Mouse (Mus musculus) urinary bladder, adult 18-20 months (tissue): ENCODE results near the gene Nkx6-1.

Experiments used
- DNase-seq, 2 experiments: peaks; one replicate each; pipeline ENCODE4 v3.0.0; 2022; ENCODE audit warnings: low spot score in 2 of 2, mixed read lengths in 2 of 2

The Nkx6-1 gene

DNA sequence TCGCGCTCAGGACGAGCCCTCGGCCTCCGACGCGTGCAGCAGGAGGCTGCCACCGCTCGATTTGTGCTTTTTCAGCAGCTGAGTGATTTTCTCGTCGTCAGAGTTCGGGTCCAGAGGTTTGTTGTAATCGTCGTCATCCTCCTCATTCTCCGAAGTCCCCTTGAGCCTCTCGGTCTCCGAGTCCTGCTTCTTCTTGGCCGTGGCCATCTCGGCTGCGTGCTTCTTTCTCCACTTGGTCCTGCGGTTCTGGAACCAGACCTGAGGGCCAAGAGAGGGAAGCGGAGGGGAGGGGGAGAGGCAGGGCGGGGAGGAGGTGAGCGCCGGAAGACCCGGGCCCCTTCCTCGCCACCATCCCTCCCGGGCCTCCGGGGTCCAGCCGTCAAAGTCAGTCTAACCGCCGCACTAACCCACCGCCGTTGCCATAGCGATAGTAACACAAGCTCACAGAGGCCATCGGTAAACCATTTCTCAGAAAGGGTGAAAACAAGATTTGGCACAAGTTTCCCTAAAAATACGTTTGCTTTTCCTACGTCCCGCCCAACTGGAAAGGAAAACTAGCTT lies 5.3 kb downstream of the Nkx6-1 start:
- DNase-seq, result no peak

GRCm38 (mm10) chr5:101658984-101659290 lies 5.9 kb downstream of the Nkx6-1 start:
- DNase-seq, result no peak

DNA sequence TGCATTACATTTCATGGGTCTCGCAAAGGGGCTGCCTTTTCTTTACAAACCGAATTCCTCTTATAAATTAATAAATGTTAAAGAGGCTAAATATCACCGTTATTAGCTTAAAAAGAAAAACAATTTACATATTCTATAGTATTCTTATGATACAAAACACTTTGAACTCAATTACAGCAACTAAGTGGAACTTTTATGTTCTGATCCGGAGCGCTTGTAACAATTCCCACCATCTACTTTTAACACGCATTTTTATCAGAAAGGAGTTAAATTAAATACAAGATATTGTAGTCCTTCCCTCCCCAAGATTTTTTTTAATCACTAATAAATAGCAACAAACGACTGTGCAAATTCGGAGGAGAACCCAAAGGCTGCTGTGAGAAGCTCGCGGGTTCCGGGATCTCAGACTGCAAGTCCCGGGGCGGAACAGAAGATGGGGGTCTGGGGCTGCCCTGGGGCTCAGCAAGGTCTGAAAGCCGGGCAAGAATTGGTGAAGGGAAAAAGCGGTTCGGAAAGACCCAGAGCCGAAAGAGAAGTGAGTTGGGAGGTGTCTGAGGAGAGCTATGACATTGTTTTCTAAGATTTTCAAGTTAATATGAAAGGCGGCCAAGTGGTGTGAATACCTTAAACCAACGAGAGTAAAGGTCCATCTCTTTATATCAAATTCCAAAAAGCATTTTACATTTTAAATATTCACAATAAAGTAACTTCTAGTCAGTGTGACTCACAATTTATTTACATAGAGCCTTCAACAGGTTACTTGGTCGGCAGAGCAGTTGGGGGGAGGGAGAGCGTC lies 6.4 kb downstream of the Nkx6-1 start:
- DNase-seq, result no peak

DNA sequence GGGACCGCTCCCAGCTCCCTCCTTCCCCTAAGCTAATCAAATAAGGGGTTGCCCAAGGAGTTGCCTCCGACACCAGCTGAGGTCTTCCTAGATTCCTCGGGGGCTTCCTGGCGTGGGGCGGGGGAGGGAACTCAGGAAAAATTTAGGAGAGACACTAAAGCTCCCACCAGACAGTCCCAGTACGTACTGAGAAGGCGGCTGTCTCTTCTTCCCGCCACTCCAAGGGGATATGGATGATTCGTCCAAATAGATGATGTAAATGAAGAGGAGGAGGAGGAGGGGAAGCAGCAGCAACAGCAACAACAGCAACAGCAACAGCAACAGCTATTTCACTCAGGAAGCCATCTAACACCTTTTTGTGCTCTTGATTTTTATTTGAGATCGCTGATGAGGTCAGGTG lies 7.1 kb downstream of the Nkx6-1 start:
- DNase-seq, result no peak

- no peak for DNase-seq
These were observed 8.7 kb downstream of the Nkx6-1 start for GRCm38 (mm10) chr5:101656107-101656506.

DNA sequence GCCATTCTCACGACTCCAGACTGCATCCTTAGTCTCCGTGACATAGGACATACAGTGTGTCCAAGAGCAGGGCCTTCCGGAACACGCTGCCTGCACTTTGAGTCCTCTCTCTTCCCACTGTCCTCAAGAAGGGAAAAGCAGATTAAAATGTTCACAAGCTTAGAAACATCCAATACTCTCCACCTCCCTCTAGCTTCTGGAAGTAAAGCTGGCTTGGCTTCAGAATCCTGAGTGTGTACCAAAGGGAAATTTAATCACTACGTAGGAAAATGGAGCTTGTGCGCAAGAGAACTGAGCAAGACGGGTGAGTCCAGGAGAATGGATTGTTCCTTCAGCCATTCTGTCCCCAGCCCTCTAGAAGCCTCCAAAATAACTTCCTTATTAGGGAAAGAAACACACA lies 9.4 kb downstream of the Nkx6-1 start:
- no peak for DNase-seq

DNA sequence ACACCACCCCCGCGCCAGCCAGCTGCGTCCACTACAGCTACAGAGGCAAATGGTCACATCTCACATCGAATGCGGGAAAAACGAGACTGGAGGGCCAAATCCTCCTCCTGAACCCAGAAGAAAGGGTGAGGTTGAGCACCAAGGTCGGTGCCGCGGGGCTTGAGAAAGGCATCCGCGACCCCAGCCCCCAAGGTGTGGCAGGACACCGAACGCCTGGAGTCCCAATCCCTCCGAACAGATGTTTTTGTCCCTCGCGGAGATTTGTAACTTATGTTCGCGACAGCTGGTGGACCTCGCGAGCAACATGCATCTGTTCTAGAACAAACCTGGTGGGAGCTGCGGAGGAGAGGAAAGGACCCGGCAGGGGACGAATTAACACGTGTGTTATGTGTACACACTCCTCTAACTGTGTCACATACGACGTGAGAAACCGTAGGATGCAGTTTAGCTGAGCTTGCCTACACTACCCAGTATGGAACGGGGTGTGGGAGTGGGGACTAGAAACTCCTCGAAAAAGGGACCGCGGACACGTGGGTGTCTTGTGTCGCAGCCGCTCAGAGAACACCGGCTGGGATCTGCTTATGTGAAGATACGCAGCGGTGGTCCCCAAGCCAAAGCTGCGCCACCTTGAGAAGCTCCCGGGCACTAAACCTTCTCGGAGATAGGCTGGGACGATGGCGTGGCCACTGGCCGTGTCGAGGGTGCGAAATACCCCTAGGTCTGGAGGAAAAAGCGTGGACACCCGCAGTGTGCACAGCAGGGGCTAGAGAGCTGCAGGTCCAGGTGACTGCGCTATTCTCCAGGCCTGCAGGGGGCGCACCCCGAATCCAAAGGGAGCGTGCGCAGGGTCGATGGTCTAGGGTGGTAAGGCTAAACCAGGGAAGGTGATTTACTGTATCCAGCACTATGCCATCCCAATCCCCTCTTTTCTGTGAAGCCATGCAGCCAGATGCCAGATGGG lies 16.8 kb downstream of the Nkx6-1 start:
- DNase-seq, result no peak

DNA sequence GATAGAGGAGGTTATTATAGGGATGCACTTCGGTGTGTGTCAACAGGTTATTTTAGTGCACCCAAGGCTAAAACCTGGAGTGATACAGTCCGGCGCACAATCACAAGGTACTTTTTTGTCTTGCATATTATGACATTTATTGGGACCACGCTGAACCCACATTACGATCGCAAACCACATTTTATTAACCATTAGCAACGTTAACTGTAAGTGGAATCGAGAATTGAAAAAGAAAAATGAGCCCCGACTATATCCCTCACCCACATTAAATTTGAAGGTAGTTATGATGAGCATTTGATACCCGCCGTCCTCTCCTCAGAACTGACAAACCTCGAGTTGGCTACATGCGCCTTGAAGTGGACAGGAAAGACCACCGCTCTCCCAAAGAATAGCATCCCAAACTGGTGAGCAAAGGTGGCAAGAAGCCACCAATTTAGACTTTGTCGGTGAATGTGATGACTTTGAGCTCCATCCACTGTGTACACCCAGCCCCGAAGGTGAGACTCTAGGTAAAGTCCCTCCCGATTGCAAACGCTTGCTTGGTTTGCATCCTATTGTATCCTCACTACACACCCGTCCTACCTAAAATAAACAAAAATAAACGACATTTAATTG lies 17.7 kb downstream of the Nkx6-1 start:
- no peak for DNase-seq

GRCm38 (mm10) chr5:101645071-101645470 lies 19.7 kb downstream of the Nkx6-1 start:
- DNase-seq, result no peak

- no peak for DNase-seq
These were observed 26.7 kb downstream of the Nkx6-1 start for GRCm38 (mm10) chr5:101638101-101638500.
